Mouse (Mus musculus) brown adipose tissue, adult 24 weeks (tissue): Measurements from ENCODE around the gene Sept4. TPM values are rescaled to one million over a fixed set of nuclear protein-coding genes. Genes with fewer than 3 reads are reported as not detected.
A peak's percentile ranks its signal among the peaks of the same experiment; 100 is the strongest.

Experiments
- H3K27ac ChIP-seq: fragments of 200-500 bp; replicated peaks from 2 replicates; pipeline ENCODE4 v1.5.1; 2012; ENCODE audit warnings: low read depth, mild to moderate bottlenecking, low read length
- H3K4me1 ChIP-seq: fragments of 200-500 bp; 2 replicates; pipeline ENCODE4 v1.6.1; 2012; ENCODE audit warnings: low read length, mixed read lengths; ENCODE audit not compliant: control insufficient read depth, insufficient read depth, insufficient read length
- H3K4me3 ChIP-seq: fragments of 200-500 bp; 2 replicates; pipeline ENCODE4 v1.5.1; 2012; ENCODE audit warnings: low read depth, mild to moderate bottlenecking, low read length, moderate library complexity; ENCODE audit not compliant: insufficient read depth
- polyA plus RNA-seq: library from polyadenylated mRNA; stranded (reverse); fragments of >200 nt; gene quantifications from 2 replicates; pipeline ENCODE4 v1.2.4, GENCODE M21; 2012; ENCODE audit not compliant: missing spikeins, insufficient read depth, insufficient read length

Gene Sept4
- polyA plus RNA-seq, 1 experiment, result 19.7 TPM

- no peak overlapping the region for H3K4me3 ChIP-seq
Measured at GRCm38 (mm10) chr11:87584711-87585505, 16.2 kb downstream of the Sept4 start.

DNA sequence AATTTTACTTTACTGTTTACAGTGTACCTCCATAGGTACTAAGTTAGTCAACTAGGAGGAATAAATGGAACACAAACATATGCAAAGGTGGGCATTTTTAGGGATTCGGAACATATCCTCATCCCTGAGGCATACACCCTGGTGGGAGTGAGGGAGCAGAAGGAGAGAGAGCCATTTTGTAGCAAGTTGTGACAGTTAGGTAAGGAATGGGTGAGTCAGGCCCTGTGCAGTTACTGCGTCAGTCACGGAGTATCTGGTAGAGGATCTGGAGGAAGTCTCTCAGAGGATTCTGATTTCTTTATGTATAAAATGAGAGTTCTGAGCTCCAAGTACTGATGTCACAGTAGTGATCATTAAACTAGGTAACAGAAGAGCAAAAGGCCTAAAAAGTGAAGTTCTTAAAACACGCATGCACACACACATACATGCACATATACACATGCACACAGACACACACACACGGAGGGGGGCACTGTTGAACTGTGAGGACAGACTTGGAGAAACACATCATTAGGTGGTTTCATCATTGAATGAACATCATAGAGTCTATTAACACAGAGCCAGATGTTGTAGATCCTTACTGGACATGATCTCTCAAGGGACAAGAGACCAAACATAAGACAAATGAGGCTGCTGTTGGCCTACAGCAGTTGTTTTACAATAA, 18.6 kb downstream of the Sept4 start:
- H3K4me1 ChIP-seq, result peaks cover 24% of the 10 kb centered on the region
- H3K27ac ChIP-seq, result no peak overlapping the region

More at GRCm38 (mm10) chr11:87584711-87585505, 16.2 kb downstream of the Sept4 start:
- Histone ChIP-seq H3K27ac (peak overlapping the region; percentile 84), H3K4me1 (peaks cover 33% of the 10 kb centered on the region)

GRCm38 (mm10) chr11:87589605-87590004, 20.9 kb downstream of the Sept4 start:
- Histone ChIP-seq H3K27ac (0 out of 2 replicates have a peak overlapping the region, but pooled peaks have one; percentile 0), H3K4me1 (peaks cover 20% of the 10 kb centered on the region), H3K4me3 (peak overlapping the region; percentile 20)

More for the DNA sequence above, 18.6 kb downstream of the Sept4 start:
- H3K4me3 ChIP-seq, result no peak overlapping the region

- peaks cover 16% of the 10 kb centered on the region for H3K4me1 ChIP-seq
- H3K4me3 ChIP-seq, result peak overlapping the region; percentile 87
- peak overlapping the region; percentile 92 for H3K27ac ChIP-seq
Measured at GRCm38 (mm10) chr11:87590841-87591525, 22.3 kb downstream of the Sept4 start.

GRCm38 (mm10) chr11:87591526-87592353, 23.0 kb downstream of the Sept4 start, which contains the start of gene Mtmr4:
Gene Mtmr4, plus strand, starts transcription at chr11:87592162.
- H3K4me3 ChIP-seq, result peak within 1 kb of the TSS; percentile 87
- H3K27ac ChIP-seq, result peak within 1 kb of the TSS; percentile 92

GRCm38 (mm10) chr11:87592354-87592695, 23.6 kb downstream of the Sept4 start:
- H3K4me1 ChIP-seq, result peaks cover 18% of the 10 kb centered on the region
- peak overlapping the region; percentile 71 for H3K27ac ChIP-seq
- peak overlapping the region; percentile 78 for H3K4me3 ChIP-seq

More at GRCm38 (mm10) chr11:87591526-87592353, 23.0 kb downstream of the Sept4 start, which contains the start of gene Mtmr4:
- peaks cover 18% of the 10 kb centered on the region for H3K4me1 ChIP-seq

- Histone ChIP-seq H3K4me3 (peak overlapping the region; percentile 78), H3K27ac (peak overlapping the region; percentile 71), H3K4me1 (peaks cover 18% of the 10 kb centered on the region)
Measured at GRCm38 (mm10) chr11:87592713-87593598, 24.3 kb downstream of the Sept4 start.

DNA sequence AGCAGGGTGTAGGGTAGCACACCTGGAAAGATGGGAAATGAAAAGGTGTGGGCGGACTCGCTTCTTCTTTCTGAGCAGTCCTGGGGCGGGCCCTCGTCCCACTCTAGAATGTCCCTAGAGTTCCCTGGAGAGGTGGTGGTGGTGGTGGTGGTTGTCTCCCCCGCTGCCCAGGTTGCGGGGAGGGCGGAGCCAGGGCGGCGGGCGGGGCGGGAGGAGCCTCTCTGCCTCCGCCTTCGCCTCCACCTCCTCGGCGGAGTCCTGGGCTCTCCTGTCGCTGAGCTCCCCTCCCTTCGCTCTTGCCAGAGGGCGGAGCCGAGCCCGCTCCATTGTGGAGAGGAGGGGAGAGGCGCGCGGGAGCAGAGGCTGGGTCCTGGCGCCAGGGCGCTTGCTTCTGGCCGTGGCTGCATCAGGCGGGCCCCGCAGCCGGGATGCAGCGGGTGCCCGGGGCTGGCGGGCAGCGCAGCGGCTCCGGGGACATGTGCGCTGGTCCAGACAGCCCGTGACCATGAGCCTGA, 26.7 kb downstream of the Sept4 start:
- peak overlapping the region; percentile 57 for H3K4me3 ChIP-seq
- no peak overlapping the region; the same call in 1 of the 2 replicates for H3K27ac ChIP-seq
- peaks cover 12% of the 10 kb centered on the region for H3K4me1 ChIP-seq

- no peak overlapping the region for H3K27ac ChIP-seq
- H3K4me3 ChIP-seq, result peak overlapping the region; percentile 57
- H3K4me1 ChIP-seq, result peaks cover 12% of the 10 kb centered on the region
Measured at GRCm38 (mm10) chr11:87595976-87596375, 27.3 kb downstream of the Sept4 start.

GRCm38 (mm10) chr11:87596492-87596891, 27.8 kb downstream of the Sept4 start:
- Histone ChIP-seq H3K4me3 (no peak overlapping the region), H3K4me1 (peaks cover 12% of the 10 kb centered on the region), H3K27ac (no peak overlapping the region)

DNA sequence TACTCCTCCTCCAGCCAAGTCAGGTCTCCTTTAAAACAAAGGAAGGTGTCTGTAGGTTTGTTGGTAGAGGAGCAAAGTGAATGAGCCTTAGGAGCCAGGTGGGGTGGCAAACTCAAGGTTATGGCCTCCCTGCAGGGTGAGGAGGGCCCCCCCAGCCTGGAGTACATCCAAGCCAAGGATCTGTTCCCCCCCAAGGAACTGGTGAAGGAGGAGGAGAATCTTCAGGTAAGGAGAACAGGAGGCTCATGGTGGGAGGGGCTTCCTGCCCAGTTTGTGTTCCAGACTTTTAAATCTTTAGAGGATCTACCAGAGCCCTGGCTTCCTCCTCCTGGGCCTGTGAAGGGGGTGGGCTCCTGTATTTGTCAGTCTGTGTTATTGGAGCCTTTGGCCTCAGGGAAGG, 28.4 kb downstream of the Sept4 start:
- H3K4me1 ChIP-seq, result peaks cover 12% of the 10 kb centered on the region
- no peak overlapping the region for H3K27ac ChIP-seq
- H3K4me3 ChIP-seq, result no peak overlapping the region

DNA sequence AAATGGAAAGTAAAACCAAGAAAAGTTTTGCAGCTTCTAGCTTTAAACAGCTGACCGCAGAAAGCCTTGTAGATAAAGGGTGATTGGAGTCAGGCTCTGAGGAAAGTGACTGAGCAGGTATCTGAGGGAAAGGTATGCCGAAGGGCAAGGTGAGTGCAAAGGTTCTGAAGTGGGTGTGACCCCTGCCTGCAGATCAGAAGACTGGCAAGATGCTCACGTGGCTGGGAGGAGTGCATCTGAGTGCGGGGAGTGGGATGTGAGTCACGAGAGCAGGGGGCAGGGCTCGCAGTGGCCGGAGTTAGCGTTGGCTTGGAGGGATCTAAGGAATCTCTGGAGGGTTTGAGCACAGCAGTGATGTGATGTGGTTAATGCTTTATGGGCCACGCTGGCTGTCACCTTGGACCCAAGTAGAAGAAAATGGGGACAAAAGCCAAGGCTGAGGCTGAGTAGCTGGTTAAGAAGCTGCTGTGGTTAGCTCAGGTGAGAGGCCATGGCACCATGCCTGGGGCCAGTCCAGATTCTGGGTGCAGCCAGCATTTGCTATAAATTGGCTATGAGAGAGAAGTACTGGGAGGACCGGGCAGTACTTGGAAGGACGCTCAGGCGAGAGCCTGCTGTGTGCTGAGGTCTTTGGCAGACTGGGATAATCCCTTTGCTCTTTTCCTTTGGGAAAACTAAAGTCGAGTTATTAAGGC, 30.8 kb downstream of the Sept4 start:
- Histone ChIP-seq H3K27ac (no peak overlapping the region), H3K4me3 (no peak overlapping the region), H3K4me1 (peaks cover 3% of the 10 kb centered on the region; the same call in 1 of the 2 replicates)

DNA sequence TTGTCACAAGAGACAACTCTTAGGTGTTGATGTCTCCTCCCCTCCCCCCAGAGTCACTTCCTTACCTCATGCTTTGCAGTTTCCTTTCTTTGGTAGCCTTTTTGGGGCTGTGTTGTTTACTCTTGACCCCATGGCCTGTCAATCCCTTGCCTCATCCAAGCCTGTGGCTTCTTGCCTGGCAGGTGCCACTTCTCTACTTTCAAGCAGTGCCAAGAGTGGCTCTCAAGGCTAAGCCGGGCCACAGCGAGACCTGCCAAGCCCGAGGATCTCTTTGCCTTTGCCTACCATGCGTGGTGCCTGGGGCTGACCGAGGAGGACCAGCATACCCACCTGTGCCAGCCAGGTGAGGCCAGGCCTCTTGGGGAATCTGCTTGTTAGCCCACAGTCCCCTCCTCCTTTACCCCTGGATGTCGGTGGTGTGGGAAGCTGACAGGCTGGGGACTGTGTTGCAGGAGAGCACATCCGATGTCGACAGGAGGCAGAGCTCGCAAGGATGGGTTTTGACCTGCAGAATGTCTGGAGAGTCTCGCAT, 31.7 kb downstream of the Sept4 start:
- H3K27ac ChIP-seq, result no peak overlapping the region
- H3K4me3 ChIP-seq, result no peak overlapping the region
- peaks cover 3% of the 10 kb centered on the region; the same call in 1 of the 2 replicates for H3K4me1 ChIP-seq
